Mouse (Mus musculus): ENCODE results near the gene Fzr1. TPM values are rescaled to one million over a fixed set of nuclear protein-coding genes. Genes with fewer than 3 reads are reported as not detected.

The Fzr1 gene
- polyA plus RNA-seq, 1 experiment from 2014 or later, result 119 TPM

DNA sequence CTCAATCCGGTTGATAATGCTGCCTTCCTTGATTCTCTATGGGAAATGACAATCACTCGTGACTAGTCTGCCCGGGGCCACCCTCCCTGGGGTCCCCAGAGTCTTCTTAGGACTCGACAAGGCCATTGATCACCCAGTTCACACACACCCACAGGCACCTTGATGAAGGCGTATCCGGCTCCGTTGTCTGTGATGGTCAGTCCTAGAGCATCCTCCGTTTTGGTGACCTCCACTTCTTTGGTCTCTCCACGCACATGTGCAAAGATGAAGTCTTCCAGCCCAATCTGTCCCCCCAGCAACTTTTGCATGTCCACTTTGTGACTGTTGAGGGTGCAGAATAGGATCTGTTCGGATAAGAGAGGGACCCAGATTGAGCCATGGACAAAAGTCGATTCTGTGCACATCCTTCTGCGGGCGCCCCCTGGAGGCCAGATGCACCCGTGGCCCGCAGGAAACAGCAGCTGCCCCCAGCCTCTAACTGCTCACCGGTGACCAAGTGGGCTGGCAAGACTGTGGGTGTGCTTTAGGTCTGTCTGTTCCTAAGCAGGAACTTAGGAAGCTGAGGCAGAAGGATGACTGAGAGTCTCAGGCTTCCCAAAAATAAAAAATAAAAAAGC, 36.9 kb downstream of the Fzr1 start:
- DNase-seq (ENCODE audit: low spot score) (no peak), ATAC-seq (ENCODE audit: low FRiP score) (no peak)
- 33% methylated on average over 16 of the region's 16 CpGs for WGBS
- H3K9me3 ChIP-seq (ENCODE audit: control insufficient read depth, low read length), result no peaks in the 10 kb centered on the region
- H3K36me3 ChIP-seq (replicated peaks; ENCODE audit: control insufficient read depth, insufficient read depth), result no peaks in the 10 kb centered on the region
- no peak overlapping the region for H3K9ac ChIP-seq
- peaks cover 6% of the 10 kb centered on the region for H3K4me1 ChIP-seq (replicated peaks; ENCODE audit: control insufficient read depth, insufficient read depth, low read length)
- peaks cover 66% of the 10 kb centered on the region for H3K27me3 ChIP-seq (ENCODE audit: control insufficient read depth, insufficient read depth, low read length)
- no peak overlapping the region for H3K4me2 ChIP-seq (replicated peaks)
- H3K4me3 ChIP-seq (replicated peaks; ENCODE audit: low read length), result no peak overlapping the region
- H3K27ac ChIP-seq, result no peak overlapping the region

DNA sequence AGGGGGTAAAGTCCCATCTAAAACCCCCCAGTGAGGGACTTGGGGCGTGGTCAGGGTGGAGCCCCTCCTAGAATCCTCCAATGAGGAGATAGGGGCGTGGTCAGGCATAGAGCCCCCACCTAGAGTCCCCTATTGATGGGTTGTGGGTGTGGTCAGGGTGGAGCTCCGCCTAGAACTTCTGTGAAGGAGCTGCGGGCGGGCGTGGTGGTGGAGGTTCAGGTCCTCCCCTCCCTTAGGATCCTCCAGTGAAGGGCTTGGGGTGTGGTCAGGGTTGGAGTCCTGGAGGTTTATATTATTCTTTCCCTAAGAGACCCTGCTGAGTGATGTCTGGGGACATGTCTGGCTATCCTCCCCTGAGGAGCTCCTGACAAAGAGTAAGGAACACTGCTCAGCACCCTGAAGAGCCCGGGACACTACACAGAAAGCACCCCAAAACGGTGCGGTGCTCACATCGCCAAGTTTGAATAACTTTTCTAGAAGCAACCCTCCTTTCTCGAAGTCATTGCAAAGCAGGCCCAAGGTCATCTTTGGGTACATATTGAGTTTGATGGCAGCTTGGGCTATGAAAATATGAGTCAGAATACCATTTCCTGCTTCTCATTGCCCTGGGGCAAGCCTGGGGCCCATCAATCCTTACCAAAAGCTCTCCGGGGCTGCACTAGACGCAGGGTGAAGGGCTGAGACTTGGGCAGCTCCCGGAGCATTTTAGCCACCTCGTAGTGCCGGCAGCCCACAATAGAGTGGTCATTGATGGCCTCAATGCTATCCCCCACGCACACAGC, 37.6 kb downstream of the Fzr1 start:
- no peaks in the 10 kb centered on the region for H3K9me3 ChIP-seq (ENCODE audit: control insufficient read depth, low read length)
- H3K9ac ChIP-seq, result no peak overlapping the region
- H3K4me3 ChIP-seq (replicated peaks; ENCODE audit: low read length), result no peak overlapping the region
- H3K27me3 ChIP-seq (ENCODE audit: control insufficient read depth, insufficient read depth, low read length), result peaks cover 62% of the 10 kb centered on the region
- DNase-seq (ENCODE audit: low spot score) (no peak), ATAC-seq (ENCODE audit: low FRiP score) (no peak)
- H3K36me3 ChIP-seq (replicated peaks; ENCODE audit: control insufficient read depth, insufficient read depth), result no peaks in the 10 kb centered on the region
- peaks cover 6% of the 10 kb centered on the region for H3K4me1 ChIP-seq (replicated peaks; ENCODE audit: control insufficient read depth, insufficient read depth, low read length)
- H3K4me2 ChIP-seq (replicated peaks), result no peak overlapping the region
- H3K27ac ChIP-seq, result no peak overlapping the region
- 39% methylated on average over 17 of the region's 17 CpGs for WGBS

DNA sequence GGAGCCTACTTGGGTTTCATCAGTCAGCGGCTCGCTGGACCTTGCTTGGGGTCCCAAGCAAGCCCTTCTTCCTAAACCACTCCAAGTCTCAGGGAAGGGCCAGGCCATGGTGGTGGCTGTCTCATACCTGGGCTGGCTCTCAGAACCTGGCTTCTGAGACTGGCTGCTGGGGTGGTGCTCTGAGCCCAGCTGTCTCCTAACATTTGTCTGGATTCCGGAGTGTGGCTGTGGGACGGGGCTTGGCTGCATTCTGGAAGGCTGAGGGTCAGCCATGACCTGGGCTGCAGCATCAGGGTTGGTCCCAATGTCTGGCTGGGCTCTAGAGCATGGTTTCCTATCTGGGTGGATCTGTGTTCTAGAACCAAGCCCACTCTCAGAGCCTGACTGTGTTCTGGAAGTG, 41.8 kb downstream of the Fzr1 start:
- Histone ChIP-seq H3K36me3 (replicated peaks; ENCODE audit: control insufficient read depth, insufficient read depth) (no peaks in the 10 kb centered on the region), H3K9me3 (ENCODE audit: control insufficient read depth, low read length) (no peaks in the 10 kb centered on the region), H3K4me2 (replicated peaks) (no peak overlapping the region), H3K4me3 (replicated peaks; ENCODE audit: low read length) (no peak overlapping the region), H3K27ac (no peak overlapping the region), H3K9ac (no peak overlapping the region), H3K27me3 (ENCODE audit: control insufficient read depth, insufficient read depth, low read length) (peaks cover 40% of the 10 kb centered on the region), H3K4me1 (replicated peaks; ENCODE audit: control insufficient read depth, insufficient read depth, low read length) (no peaks in the 10 kb centered on the region)
- DNase-seq (ENCODE audit: low spot score) (no peak), ATAC-seq (ENCODE audit: low FRiP score) (no peak)
- 97% methylated on average over 4 of the region's 4 CpGs for WGBS

DNA sequence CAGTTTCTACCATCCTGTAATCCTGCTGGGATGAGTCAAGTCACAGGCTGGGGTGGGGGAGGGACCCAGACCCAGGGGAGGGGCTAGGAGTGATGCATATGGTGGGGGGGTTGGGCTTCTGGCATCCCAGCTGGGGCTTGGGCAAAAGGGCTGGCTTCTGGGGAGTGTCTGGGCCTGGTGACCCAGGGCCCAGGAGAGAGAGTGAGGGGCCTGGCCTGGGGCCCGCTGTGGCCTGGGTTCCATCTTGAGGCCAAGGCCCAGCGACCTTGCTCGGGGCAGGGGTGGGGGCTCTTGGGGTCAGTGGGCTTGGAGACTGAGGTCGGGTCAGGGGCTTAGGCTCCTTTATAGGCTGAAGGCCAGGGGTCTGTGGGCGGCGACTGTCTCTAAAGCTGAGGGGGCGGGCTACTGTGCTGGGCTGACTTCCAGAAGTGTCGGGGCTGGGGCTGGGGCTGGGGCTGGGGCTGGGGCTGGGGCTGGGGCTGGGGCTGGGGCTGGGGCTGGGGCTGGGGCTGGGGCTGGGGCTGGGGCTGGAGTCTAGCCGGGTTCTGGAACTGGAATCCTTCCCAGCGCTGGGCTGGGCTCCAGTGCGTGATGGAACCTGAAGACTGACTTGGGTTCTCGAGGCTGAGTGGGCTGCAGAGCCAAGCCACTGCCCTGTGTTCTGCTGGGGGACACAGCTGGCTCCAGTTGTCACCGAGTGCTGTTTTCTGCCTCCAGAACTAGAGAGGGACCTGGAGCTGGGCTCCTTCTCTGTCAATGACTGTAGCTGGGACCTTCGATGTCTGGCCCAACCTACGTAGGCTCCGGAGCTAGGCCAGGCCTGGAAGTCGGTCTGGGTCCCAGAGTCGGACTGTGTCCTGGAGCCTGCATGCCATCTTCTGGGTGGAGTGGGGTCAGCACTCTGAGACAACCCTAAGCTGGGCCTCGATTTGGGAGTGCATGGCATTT, 42.6 kb downstream of the Fzr1 start:
- Histone ChIP-seq H3K27ac (no peak overlapping the region), H3K36me3 (replicated peaks; ENCODE audit: control insufficient read depth, insufficient read depth) (no peaks in the 10 kb centered on the region), H3K4me1 (replicated peaks; ENCODE audit: control insufficient read depth, insufficient read depth, low read length) (no peaks in the 10 kb centered on the region), H3K4me2 (replicated peaks) (no peak overlapping the region), H3K9me3 (ENCODE audit: control insufficient read depth, low read length) (no peaks in the 10 kb centered on the region), H3K4me3 (replicated peaks; ENCODE audit: low read length) (no peak overlapping the region), H3K9ac (0 out of 2 replicates have a peak overlapping the region, but pooled peaks have one; percentile 4), H3K27me3 (ENCODE audit: control insufficient read depth, insufficient read depth, low read length) (peaks cover 32% of the 10 kb centered on the region)
- 0 out of 2 replicates have a peak, but pooled peaks have one; percentile 29 for ATAC-seq (ENCODE audit: low FRiP score)
- WGBS, result 40% methylated on average over 16 of the region's 19 CpGs
- no peak for DNase-seq (ENCODE audit: low spot score)

DNA sequence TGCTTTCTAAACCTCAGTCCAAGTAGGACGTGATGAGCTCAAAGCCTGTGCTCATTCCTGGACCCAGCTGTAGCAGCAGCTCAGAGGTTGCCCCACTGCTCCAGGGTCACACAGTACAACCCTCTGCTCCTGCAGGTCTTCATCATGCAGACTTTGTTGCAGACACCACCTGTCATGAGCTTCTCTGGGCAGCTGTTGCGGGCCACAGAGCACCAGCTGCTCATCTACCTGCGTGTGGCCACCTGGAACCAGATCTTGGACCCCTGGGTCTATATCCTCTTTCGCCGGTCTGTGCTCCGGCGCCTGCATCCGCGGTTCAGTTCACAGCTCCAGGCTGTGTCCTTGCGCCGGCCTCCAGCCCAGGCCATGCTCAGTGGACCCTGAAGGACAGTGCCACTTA, 44.0 kb downstream of the Fzr1 start:
- Histone ChIP-seq H3K9ac (no peak overlapping the region), H3K4me3 (replicated peaks; ENCODE audit: low read length) (no peak overlapping the region), H3K4me1 (replicated peaks; ENCODE audit: control insufficient read depth, insufficient read depth, low read length) (no peaks in the 10 kb centered on the region), H3K9me3 (ENCODE audit: control insufficient read depth, low read length) (no peaks in the 10 kb centered on the region), H3K36me3 (replicated peaks; ENCODE audit: control insufficient read depth, insufficient read depth) (no peaks in the 10 kb centered on the region), H3K4me2 (replicated peaks) (no peak overlapping the region), H3K27ac (no peak overlapping the region), H3K27me3 (ENCODE audit: control insufficient read depth, insufficient read depth, low read length) (peaks cover 32% of the 10 kb centered on the region)
- DNase-seq (ENCODE audit: low spot score), result no peak
- WGBS, result 61% methylated on average over 11 of the region's 11 CpGs
- ATAC-seq (ENCODE audit: low FRiP score), result no peak

DNA sequence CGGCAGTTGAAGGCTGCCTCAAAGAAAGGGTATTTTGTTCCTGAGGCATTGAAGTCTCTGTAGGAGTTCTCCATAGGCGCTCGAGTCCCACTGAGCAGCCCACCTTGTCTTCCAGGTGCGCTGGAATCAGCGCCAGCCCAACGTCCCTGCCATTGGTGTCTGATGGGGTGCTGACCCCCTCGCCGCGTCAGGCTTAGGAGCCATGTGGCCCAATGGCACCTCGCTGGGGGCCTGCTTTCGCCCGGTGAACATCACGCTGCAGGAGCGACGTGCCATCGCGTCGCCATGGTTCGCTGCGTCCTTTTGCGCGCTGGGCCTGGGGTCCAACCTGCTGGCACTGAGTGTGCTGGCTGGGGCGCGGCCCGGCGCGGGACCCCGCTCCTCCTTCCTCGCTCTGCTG, 46.0 kb downstream of the Fzr1 start:
- no peak overlapping the region for H3K27ac ChIP-seq
- 9% methylated on average over 29 of the region's 29 CpGs for WGBS
- no peaks in the 10 kb centered on the region for H3K4me1 ChIP-seq (replicated peaks; ENCODE audit: control insufficient read depth, insufficient read depth, low read length)
- H3K27me3 ChIP-seq (ENCODE audit: control insufficient read depth, insufficient read depth, low read length), result peaks cover 18% of the 10 kb centered on the region
- DNase-seq (ENCODE audit: low spot score) (no peak), ATAC-seq (ENCODE audit: low FRiP score) (no peak)
- no peak overlapping the region for H3K4me3 ChIP-seq (replicated peaks; ENCODE audit: low read length)
- no peaks in the 10 kb centered on the region for H3K9me3 ChIP-seq (ENCODE audit: control insufficient read depth, low read length)
- no peak overlapping the region for H3K4me2 ChIP-seq (replicated peaks)
- H3K9ac ChIP-seq, result no peak overlapping the region; the same call in 1 of the 2 replicates
- H3K36me3 ChIP-seq (replicated peaks; ENCODE audit: control insufficient read depth, insufficient read depth), result peaks cover 8% of the 10 kb centered on the region; the same call in 1 of the 2 replicates

DNA sequence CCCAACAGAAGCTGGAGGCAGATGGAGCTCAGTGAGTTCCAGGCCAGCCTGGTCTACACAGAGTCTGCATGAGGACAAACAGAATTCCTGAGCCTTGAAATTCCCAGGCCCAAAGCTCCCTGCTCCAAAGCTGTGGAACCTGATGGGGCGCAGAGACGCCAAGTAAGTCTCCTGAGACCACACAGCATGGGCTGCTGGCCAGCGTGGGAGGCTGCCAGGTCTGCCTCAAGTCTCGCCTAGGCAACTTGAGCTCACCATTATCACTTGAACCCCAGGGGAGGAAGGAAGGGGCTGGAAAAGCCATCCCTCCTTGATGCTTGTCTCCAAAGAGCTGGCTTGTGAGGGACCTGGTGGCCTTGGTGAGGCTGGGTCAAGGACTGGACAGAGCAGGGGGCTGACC, 48.3 kb downstream of the Fzr1 start:
- no peak overlapping the region for H3K9ac ChIP-seq
- DNase-seq (ENCODE audit: low spot score), result no peak
- H3K4me2 ChIP-seq (replicated peaks), result no peak overlapping the region

DNA sequence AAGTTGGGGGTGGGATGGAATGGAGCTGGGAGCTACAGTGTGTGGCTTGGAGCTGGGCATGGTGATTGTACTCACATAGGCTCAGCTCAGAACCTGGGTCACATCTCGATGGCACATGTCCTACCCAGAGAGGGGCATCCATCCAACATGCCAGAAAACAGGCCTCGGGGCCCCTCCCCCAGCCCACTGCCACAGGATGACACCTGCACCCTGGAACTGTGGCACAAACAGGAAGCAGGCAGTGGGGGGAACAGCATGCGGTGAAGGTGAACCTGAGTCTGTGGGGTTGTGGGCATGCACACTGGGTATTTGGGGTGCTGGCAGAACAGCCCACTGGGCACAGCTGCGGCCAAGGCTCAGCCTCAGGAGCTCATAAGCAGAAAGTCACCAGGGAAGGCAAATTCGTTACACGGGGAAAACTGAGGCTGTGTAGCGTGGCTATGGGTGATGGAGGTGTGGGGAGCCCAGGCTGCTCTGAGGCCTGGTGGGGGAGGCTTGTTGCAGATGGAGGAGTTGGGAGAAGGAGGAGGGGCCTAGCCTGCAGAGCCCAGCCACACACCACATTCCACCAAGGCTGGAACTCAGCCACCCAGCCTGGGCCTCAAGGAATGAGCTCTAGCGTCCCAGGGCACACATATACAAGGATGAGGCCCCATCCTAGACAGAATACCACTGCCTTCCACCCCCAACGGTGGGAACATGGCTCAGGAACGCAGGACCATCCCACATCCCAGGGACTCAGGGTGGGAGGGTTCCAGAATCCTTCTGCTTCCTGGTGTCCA, 48.9 kb downstream of the Fzr1 start:
- no peak overlapping the region for H3K4me2 ChIP-seq (replicated peaks)
- no peaks in the 10 kb centered on the region for H3K4me1 ChIP-seq (replicated peaks; ENCODE audit: control insufficient read depth, insufficient read depth, low read length)
- 0 out of 2 replicates have a peak overlapping the region, but pooled peaks have one; percentile 10 for H3K9ac ChIP-seq
- H3K9me3 ChIP-seq (ENCODE audit: control insufficient read depth, low read length), result no peaks in the 10 kb centered on the region
- no peak for DNase-seq (ENCODE audit: low spot score)
- no peak for ATAC-seq (ENCODE audit: low FRiP score)
- H3K4me3 ChIP-seq (replicated peaks; ENCODE audit: low read length), result no peak overlapping the region
- WGBS, result 66% methylated on average over 10 of the region's 10 CpGs
- 0 out of 2 replicates have a peak overlapping the region, but pooled peaks have one; percentile 20 for H3K27ac ChIP-seq
- peaks cover 37% of the 10 kb centered on the region for H3K36me3 ChIP-seq (replicated peaks; ENCODE audit: control insufficient read depth, insufficient read depth)
- H3K27me3 ChIP-seq (ENCODE audit: control insufficient read depth, insufficient read depth, low read length), result peaks cover 15% of the 10 kb centered on the region

More for the DNA sequence above, 48.3 kb downstream of the Fzr1 start:
- WGBS, result 52% methylated on average over 4 of the region's 4 CpGs
- Histone ChIP-seq H3K27ac (0 out of 2 replicates have a peak overlapping the region, but pooled peaks have one; percentile 20), H3K9me3 (ENCODE audit: control insufficient read depth, low read length) (no peaks in the 10 kb centered on the region), H3K27me3 (ENCODE audit: control insufficient read depth, insufficient read depth, low read length) (peaks cover 15% of the 10 kb centered on the region), H3K36me3 (replicated peaks; ENCODE audit: control insufficient read depth, insufficient read depth) (peaks cover 30% of the 10 kb centered on the region), H3K4me3 (replicated peaks; ENCODE audit: low read length) (no peak overlapping the region), H3K4me1 (replicated peaks; ENCODE audit: control insufficient read depth, insufficient read depth, low read length) (no peaks in the 10 kb centered on the region)
- ATAC-seq (ENCODE audit: low FRiP score), result no peak
